Mouse (Mus musculus) liver, embryonic 13.5 days (tissue): ENCODE measurements around the gene Bicd2. TPM values are rescaled to one million over a fixed set of nuclear protein-coding genes. Genes with fewer than 3 reads are reported as not detected.

Experiments
- ATAC-seq: fragments of 200-750 bp; cut with Nextera tagmentation; 2 replicates; pipeline ENCODE4 v1.8.0; 2017; ENCODE audit warnings: low read depth, mild to moderate bottlenecking, moderate number of reproducible peaks, moderate library complexity
- DNase-seq: peaks from one replicate; pipeline ENCODE4 v3.0.0; 2022
- H3K27ac ChIP-seq: fragments of 300-500 bp; sonication (generic); 2 replicates; pipeline ENCODE4 v1.5.1; 2015; ENCODE audit warnings: moderate library complexity, mild to moderate bottlenecking, inconsistent platforms
- H3K27me3 ChIP-seq: fragments of 300-500 bp; sonication (generic); 2 replicates; pipeline ENCODE4 v1.6.1; 2015; ENCODE audit warnings: mild to moderate bottlenecking, inconsistent platforms
- H3K36me3 ChIP-seq: fragments of 300-500 bp; sonication (generic); 2 replicates; pipeline ENCODE4 v1.6.1; 2015; ENCODE audit warnings: mild to moderate bottlenecking, inconsistent platforms
- H3K4me1 ChIP-seq: fragments of 300-500 bp; sonication (generic); replicated peaks from 2 replicates; pipeline ENCODE4 v1.6.1; 2015; ENCODE audit warnings: inconsistent platforms
- H3K4me2 ChIP-seq: fragments of 300-500 bp; sonication (generic); 2 replicates; pipeline ENCODE4 v1.6.1; 2015; ENCODE audit warnings: inconsistent platforms, mild to moderate bottlenecking, moderate library complexity
- H3K4me3 ChIP-seq: fragments of 300-500 bp; sonication (generic); replicated peaks from 2 replicates; pipeline ENCODE4 v1.5.1; 2015; ENCODE audit warnings: mild to moderate bottlenecking, inconsistent platforms
- H3K9ac ChIP-seq: fragments of 300-500 bp; sonication (generic); 2 replicates; pipeline ENCODE4 v1.6.1; 2015; ENCODE audit warnings: mild to moderate bottlenecking, inconsistent platforms
- H3K9me3 ChIP-seq: fragments of 300-500 bp; sonication (generic); replicated peaks from 2 replicates; pipeline ENCODE4 v1.6.1; 2016; ENCODE audit warnings: inconsistent platforms
- WGBS: fragments of 180-500 bp; shearing (Covaris S2); methylation state at CpG from one replicate; pipeline ENCODE4 v1.1.7; 2015; ENCODE audit not compliant: insufficient replicate concordance; 5-methylcytosine and 5-hydroxymethylcytosine counted together
- polyA plus RNA-seq: library from polyadenylated mRNA; unstranded; fragments of >200 nt; fragmentation: Nextera tagmentation; extraction: Ambion mirVana; gene quantifications from 2 replicates; pipeline ENCODE4 v1.2.1, GENCODE M21; 2015

The Bicd2 gene
- polyA plus RNA-seq, 1 experiment from 2014 or later, result 9.0 TPM

- DNase-seq, result no peak
- H3K27me3 ChIP-seq, result no peaks in the 10 kb centered on the region
- H3K27ac ChIP-seq, result no peak overlapping the region
- no peak overlapping the region for H3K4me2 ChIP-seq
- ATAC-seq, result no peak
- no peak overlapping the region for H3K4me3 ChIP-seq
- H3K36me3 ChIP-seq, result no peaks in the 10 kb centered on the region
- H3K4me1 ChIP-seq, result no peaks in the 10 kb centered on the region; the same call in 1 of the 2 replicates
- 33% methylated on average over 6 of the region's 6 CpGs for WGBS
- H3K9ac ChIP-seq, result no peak overlapping the region
- no peaks in the 10 kb centered on the region for H3K9me3 ChIP-seq
Measured at GRCm38 (mm10) chr13:49326246-49327206, 14.9 kb upstream of the Bicd2 start.

DNA sequence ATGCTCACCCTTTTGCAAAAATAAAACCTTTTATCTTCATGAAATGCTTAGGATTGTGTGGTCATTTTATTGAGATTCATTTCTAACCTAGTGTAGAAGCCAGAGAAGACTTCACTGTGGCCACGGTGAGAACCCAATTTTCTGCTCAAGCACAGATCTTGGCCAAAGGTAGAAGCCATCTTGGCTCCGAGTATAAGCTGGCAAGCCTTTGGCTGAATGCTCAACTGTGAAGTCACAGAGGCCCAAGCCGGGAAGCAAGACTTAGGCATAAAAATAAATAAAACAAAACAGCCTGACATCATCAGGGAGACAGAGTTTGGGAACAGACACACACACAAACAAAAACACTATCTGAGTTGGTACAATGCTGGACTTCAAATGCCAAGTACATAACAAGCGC is 13.3 kb upstream of the Bicd2 start:
- no peak for ATAC-seq
- no peak overlapping the region for H3K9ac ChIP-seq
- no peak overlapping the region for H3K4me3 ChIP-seq
- no peak overlapping the region for H3K27ac ChIP-seq
- no peaks in the 10 kb centered on the region for H3K36me3 ChIP-seq
- H3K9me3 ChIP-seq, result no peaks in the 10 kb centered on the region
- peaks cover 6% of the 10 kb centered on the region for H3K4me1 ChIP-seq
- DNase-seq, result no peak
- 68% methylated on average over 4 of the region's 4 CpGs for WGBS
- H3K4me2 ChIP-seq, result no peak overlapping the region
- H3K27me3 ChIP-seq, result no peaks in the 10 kb centered on the region

- ATAC-seq, result peak; percentile 48
Measured at GRCm38 (mm10) chr13:49333250-49333649, 8.1 kb upstream of the Bicd2 start.

GRCm38 (mm10) chr13:49335077-49335982 is 6.1 kb upstream of the Bicd2 start:
- H3K9ac ChIP-seq, result no peak overlapping the region
- H3K4me1 ChIP-seq, result peaks cover 26% of the 10 kb centered on the region
- no peaks in the 10 kb centered on the region for H3K27me3 ChIP-seq
- no peak overlapping the region for H3K4me2 ChIP-seq
- ATAC-seq (no peak), DNase-seq (no peak)
- no peak overlapping the region for H3K4me3 ChIP-seq
- H3K9me3 ChIP-seq, result no peaks in the 10 kb centered on the region
- 78% methylated on average over 12 of the region's 12 CpGs for WGBS
- no peaks in the 10 kb centered on the region for H3K36me3 ChIP-seq
- no peak overlapping the region for H3K27ac ChIP-seq

More at GRCm38 (mm10) chr13:49333250-49333649, 8.1 kb upstream of the Bicd2 start:
- Histone ChIP-seq H3K4me2 (no peak overlapping the region), H3K4me3 (no peak overlapping the region), H3K27ac (no peak overlapping the region), H3K4me1 (peaks cover 13% of the 10 kb centered on the region), H3K9me3 (no peaks in the 10 kb centered on the region), H3K27me3 (no peaks in the 10 kb centered on the region), H3K9ac (no peak overlapping the region), H3K36me3 (no peaks in the 10 kb centered on the region)
- 52% methylated on average over 2 of the region's 2 CpGs for WGBS
- DNase-seq, result no peak

GRCm38 (mm10) chr13:49338893-49339546 is 2.4 kb upstream of the Bicd2 start:
- no peak overlapping the region for H3K9ac ChIP-seq
- H3K9me3 ChIP-seq, result no peaks in the 10 kb centered on the region
- ATAC-seq, result no peak
- H3K4me3 ChIP-seq, result no peak overlapping the region
- WGBS, result 63% methylated on average over 7 of the region's 7 CpGs
- no peak overlapping the region for H3K27ac ChIP-seq
- H3K27me3 ChIP-seq, result no peaks in the 10 kb centered on the region
- no peak for DNase-seq
- peaks cover 42% of the 10 kb centered on the region for H3K4me1 ChIP-seq
- no peaks in the 10 kb centered on the region for H3K36me3 ChIP-seq
- H3K4me2 ChIP-seq, result no peak overlapping the region

GRCm38 (mm10) chr13:49341831-49342722 is 692 bp downstream of the Bicd2 start:
- Histone ChIP-seq H3K36me3 (no peaks in the 10 kb centered on the region; the same call in 1 of the 2 replicates), H3K4me1 (peaks cover 71% of the 10 kb centered on the region), H3K27me3 (no peaks in the 10 kb centered on the region), H3K9me3 (no peaks in the 10 kb centered on the region), H3K4me3 (peak overlapping the region; percentile 89), H3K9ac (peak overlapping the region; percentile 96), H3K4me2 (peak overlapping the region; percentile 96), H3K27ac (peak overlapping the region; percentile 75)
- peak; percentile 6 for ATAC-seq
- DNase-seq, result no peak
- WGBS, result 10% methylated on average over 25 of the region's 25 CpGs

DNA sequence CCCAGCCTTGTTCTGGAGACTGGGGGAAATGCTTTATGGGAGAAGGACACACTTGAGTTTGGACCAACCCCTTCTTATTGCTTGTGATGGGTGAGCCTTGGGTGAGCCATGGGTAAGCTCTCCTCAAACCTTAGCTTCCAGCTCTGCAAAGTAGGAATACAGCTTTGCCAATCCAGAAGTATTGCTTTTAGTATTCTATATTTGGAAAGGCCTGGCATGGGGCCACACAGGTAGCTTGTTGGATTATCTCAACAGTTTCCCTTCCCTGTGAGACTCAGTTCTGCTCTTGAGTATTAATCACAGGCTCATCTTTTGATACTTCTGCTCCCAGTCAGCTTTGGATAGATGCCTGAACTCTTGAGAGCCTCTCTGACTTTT is 1.3 kb downstream of the Bicd2 start:
- H3K27me3 ChIP-seq, result no peaks in the 10 kb centered on the region
- peak overlapping the region; percentile 96 for H3K4me2 ChIP-seq
- H3K4me3 ChIP-seq, result peak overlapping the region; percentile 89
- ATAC-seq (no peak), DNase-seq (no peak)
- H3K9ac ChIP-seq, result peak overlapping the region; percentile 96
- H3K36me3 ChIP-seq, result no peaks in the 10 kb centered on the region; the same call in 1 of the 2 replicates
- peak overlapping the region; percentile 75 for H3K27ac ChIP-seq
- H3K4me1 ChIP-seq, result peaks cover 77% of the 10 kb centered on the region
- H3K9me3 ChIP-seq, result no peaks in the 10 kb centered on the region

GRCm38 (mm10) chr13:49344567-49344966 is 3.2 kb downstream of the Bicd2 start:
- 48% methylated on average over 8 of the region's 8 CpGs for WGBS
- Histone ChIP-seq H3K27me3 (no peaks in the 10 kb centered on the region), H3K9me3 (no peaks in the 10 kb centered on the region), H3K9ac (peak overlapping the region; percentile 51), H3K27ac (peak overlapping the region; percentile 56), H3K36me3 (no peaks in the 10 kb centered on the region; the same call in 1 of the 2 replicates), H3K4me2 (peak overlapping the region; percentile 96), H3K4me1 (peaks cover 90% of the 10 kb centered on the region), H3K4me3 (peak overlapping the region; percentile 0; the same call in 1 of the 2 replicates)
- peak; percentile 13 for ATAC-seq
- DNase-seq, result peak; percentile 42

DNA sequence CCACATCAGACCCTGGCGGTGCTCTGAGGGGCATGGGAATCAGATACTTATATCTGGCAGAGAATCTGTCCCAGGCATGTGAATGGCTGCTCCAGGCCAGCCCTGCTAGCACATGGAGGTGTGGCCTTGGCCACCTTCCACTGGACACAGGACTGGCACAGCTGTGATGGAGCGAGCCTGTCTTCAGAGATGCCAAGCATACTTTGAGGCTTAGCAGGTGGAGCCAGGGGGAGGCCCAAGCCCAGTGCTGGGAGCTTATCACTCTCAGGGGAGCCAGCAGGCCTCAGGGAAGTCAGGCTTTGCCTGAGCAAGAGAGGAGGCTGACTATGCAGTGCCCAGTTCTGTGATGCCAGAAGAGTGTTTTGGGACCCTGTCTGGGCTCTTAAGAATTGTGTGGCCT is 4.1 kb downstream of the Bicd2 start:
- H3K4me1 ChIP-seq, result peaks cover 90% of the 10 kb centered on the region
- peak overlapping the region; percentile 51 for H3K9ac ChIP-seq

GRCm38 (mm10) chr13:49348522-49348921 is 7.1 kb downstream of the Bicd2 start:
- no peak overlapping the region for H3K4me3 ChIP-seq
- H3K9ac ChIP-seq, result no peak overlapping the region
- H3K36me3 ChIP-seq, result no peaks in the 10 kb centered on the region; the same call in 1 of the 2 replicates
- H3K27me3 ChIP-seq, result no peaks in the 10 kb centered on the region
- WGBS, result 41% methylated on average over 2 of the region's 2 CpGs
- peaks cover 96% of the 10 kb centered on the region for H3K4me1 ChIP-seq
- H3K9me3 ChIP-seq, result no peaks in the 10 kb centered on the region
- no peak for DNase-seq
- no peak overlapping the region for H3K4me2 ChIP-seq
- no peak for ATAC-seq
- no peak overlapping the region for H3K27ac ChIP-seq

More for the DNA sequence above, 4.1 kb downstream of the Bicd2 start:
- Histone ChIP-seq H3K4me2 (peak overlapping the region; percentile 96), H3K36me3 (no peaks in the 10 kb centered on the region; the same call in 1 of the 2 replicates), H3K27me3 (no peaks in the 10 kb centered on the region), H3K4me3 (no peak overlapping the region), H3K27ac (peak overlapping the region; percentile 56), H3K9me3 (no peaks in the 10 kb centered on the region)
- WGBS, result 63% methylated on average over 2 of the region's 2 CpGs
- ATAC-seq (0 out of 2 replicates have a peak, but pooled peaks have one; percentile 9), DNase-seq (peak; percentile 43)
